Mouse (Mus musculus) embryonic facial prominence, embryonic 15.5 days (tissue): ENCODE measurements around the gene Mast4. TPM values are rescaled to one million over a fixed set of nuclear protein-coding genes. Genes with fewer than 3 reads are reported as not detected.
A peak's percentile ranks its signal among the peaks of the same experiment; 100 is the strongest.

Experiments
- ATAC-seq: fragments of 200-750 bp; cut with Nextera tagmentation; 2 replicates; pipeline ENCODE4 v1.8.0; 2017; ENCODE audit warnings: low read depth, moderate TSS enrichment; ENCODE audit not compliant: insufficient number of reproducible peaks, low FRiP score, low TSS enrichment
- H3K27ac ChIP-seq: fragments of 300-500 bp; sonication (generic); replicated peaks from 2 replicates; pipeline ENCODE4 v1.5.1; 2015; ENCODE audit warnings: mild to moderate bottlenecking, inconsistent platforms
- H3K27me3 ChIP-seq: fragments of 300-500 bp; sonication (generic); 2 replicates; pipeline ENCODE4 v1.6.1; 2015; ENCODE audit warnings: inconsistent platforms
- H3K36me3 ChIP-seq: fragments of 300-500 bp; sonication (generic); 2 replicates; pipeline ENCODE4 v1.6.1; 2015; ENCODE audit warnings: mild to moderate bottlenecking, inconsistent platforms
- H3K4me1 ChIP-seq: fragments of 300-500 bp; sonication (generic); 2 replicates; pipeline ENCODE4 v1.6.1; 2015; ENCODE audit warnings: inconsistent platforms
- H3K4me2 ChIP-seq: fragments of 300-500 bp; sonication (generic); replicated peaks from 2 replicates; pipeline ENCODE4 v1.6.1; 2015; ENCODE audit warnings: mild to moderate bottlenecking, inconsistent platforms
- H3K4me3 ChIP-seq: fragments of 300-500 bp; sonication (generic); replicated peaks from 2 replicates; pipeline ENCODE4 v1.5.1; 2015; ENCODE audit warnings: mild to moderate bottlenecking, inconsistent platforms
- H3K9ac ChIP-seq: fragments of 300-500 bp; sonication (generic); 2 replicates; pipeline ENCODE4 v1.6.1; 2015; ENCODE audit warnings: inconsistent platforms
- H3K9me3 ChIP-seq: fragments of 300-500 bp; sonication (generic); replicated peaks from 2 replicates; pipeline ENCODE4 v1.6.1; 2016; ENCODE audit warnings: inconsistent platforms
- WGBS: fragments of 180-500 bp; shearing (Covaris S2); methylation state at CpG from one replicate; pipeline ENCODE4 v1.1.7; 2015; 5-methylcytosine and 5-hydroxymethylcytosine counted together
- polyA plus RNA-seq: library from polyadenylated mRNA; unstranded; fragments of >200 nt; fragmentation: Nextera tagmentation; extraction: Ambion mirVana; gene quantifications from 2 replicates; pipeline ENCODE4 v1.2.1, GENCODE M21; 2015

Gene Mast4
- polyA plus RNA-seq, 1 experiment from 2014 or later, result 30.2 TPM

DNA sequence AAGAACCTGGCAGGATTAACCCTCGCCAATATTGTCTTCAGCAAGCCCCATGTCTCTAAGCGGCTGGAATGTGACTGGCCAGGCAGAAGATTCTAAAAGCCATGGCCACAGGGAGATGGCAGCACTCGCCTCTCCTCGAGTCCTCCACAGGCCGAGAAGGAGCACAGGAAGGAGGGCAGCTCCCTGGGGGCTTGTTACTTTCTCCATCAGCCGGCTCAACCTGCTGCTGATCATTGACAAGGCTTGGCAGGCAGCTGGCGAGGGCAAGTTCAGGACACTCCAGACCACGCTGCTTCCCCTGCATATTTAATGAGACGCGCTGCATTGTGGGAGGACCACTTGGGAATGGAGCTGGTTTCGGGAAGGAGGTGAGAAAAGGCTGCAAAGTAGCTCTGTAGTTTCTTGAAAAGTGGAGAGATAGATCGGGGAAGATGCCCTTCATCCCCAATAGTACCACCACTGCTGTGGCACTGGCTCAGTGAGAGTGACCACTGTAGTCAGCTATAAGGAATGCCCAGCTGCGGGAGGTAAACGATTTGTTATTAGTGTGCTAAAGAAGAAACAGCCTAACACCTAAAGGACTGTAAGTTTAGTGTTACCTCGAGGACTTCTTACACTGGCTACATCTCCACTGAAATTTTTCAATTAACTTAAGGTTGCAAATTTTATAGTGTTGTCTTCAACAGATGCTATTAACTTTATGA lies 523.0 kb downstream of the Mast4 start:
- Histone ChIP-seq H3K36me3 (no peaks in the 10 kb centered on the region), H3K27ac (no peak overlapping the region), H3K4me2 (peak overlapping the region; percentile 42), H3K9me3 (no peaks in the 10 kb centered on the region), H3K4me1 (peaks cover 14% of the 10 kb centered on the region), H3K9ac (no peak overlapping the region), H3K4me3 (peak overlapping the region; percentile 21), H3K27me3 (no peaks in the 10 kb centered on the region)
- no peak for ATAC-seq
- 20% methylated on average over 15 of the region's 15 CpGs for WGBS

DNA sequence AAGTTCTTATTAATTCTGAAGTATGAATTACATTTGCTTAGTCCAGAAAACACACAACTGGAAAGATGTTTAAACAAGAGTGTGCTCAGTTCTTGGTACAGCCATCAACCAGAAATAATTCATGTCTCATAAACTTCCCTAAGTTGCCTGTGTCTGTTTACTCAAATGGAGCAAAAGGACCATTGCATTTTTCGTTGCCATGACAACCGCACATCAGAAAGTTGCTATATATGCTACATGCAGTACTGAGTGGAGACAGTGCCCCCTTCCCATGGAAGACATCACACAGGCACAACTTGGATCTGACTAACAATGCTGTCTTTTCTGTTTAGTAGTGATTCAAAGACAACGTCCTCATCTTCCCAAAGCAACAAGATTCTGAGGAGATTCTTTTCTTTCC lies 527.6 kb downstream of the Mast4 start:
- Histone ChIP-seq H3K9ac (no peak overlapping the region), H3K36me3 (no peaks in the 10 kb centered on the region), H3K4me1 (peaks cover 8% of the 10 kb centered on the region), H3K9me3 (no peaks in the 10 kb centered on the region), H3K27me3 (no peaks in the 10 kb centered on the region), H3K27ac (no peak overlapping the region), H3K4me3 (no peak overlapping the region), H3K4me2 (no peak overlapping the region)
- ATAC-seq, result no peak
- 85% methylated on average over 3 of the region's 3 CpGs for WGBS

DNA sequence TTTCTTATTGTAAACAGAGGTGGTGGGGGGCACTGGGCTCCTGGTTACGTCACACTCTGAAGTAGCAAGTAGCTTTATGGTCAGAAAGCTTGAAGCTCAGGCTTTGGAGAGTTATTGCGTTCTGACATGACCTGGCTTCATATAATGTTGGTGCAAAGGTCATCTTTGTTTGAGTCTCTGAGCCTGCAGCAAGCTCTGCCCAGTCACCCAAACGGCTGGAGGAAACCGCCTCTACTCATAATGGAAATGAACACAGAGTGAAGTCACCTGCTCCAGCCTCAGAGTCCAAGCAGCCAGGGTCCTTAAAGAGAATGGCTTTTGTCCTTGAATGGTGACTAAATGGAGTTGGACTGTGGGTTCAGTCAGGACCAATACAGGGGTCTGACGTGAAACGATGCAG lies 529.1 kb downstream of the Mast4 start:
- 82% methylated on average over 6 of the region's 6 CpGs for WGBS

DNA sequence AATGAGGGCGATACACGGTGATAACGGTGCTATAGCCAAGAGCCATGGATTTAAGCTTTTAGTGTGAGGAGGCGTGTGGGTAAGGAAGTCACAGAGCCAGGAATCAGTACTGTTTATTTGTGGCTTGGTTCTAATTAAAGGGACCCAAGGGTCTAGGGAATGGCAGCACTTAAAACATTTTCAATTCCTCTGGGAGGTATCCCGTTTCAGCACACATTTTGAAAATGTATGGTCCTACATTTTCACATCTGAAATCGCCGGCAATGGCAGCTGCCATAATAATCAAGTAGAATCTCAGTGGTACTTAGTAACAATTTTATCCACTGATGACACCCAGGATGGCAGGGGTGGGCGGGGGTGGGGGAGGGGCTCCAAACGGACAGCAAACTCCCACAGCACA lies 531.1 kb downstream of the Mast4 start:
- no peaks in the 10 kb centered on the region for H3K4me1 ChIP-seq
- 61% methylated on average over 9 of the region's 9 CpGs for WGBS
- no peak overlapping the region for H3K4me2 ChIP-seq
- H3K9me3 ChIP-seq, result no peaks in the 10 kb centered on the region
- H3K27ac ChIP-seq, result no peak overlapping the region
- no peaks in the 10 kb centered on the region for H3K27me3 ChIP-seq
- H3K4me3 ChIP-seq, result no peak overlapping the region
- no peak for ATAC-seq
- no peak overlapping the region for H3K9ac ChIP-seq
- no peaks in the 10 kb centered on the region for H3K36me3 ChIP-seq

More for the DNA sequence above, 529.1 kb downstream of the Mast4 start:
- Histone ChIP-seq H3K4me1 (no peaks in the 10 kb centered on the region), H3K27ac (no peak overlapping the region), H3K9ac (no peak overlapping the region), H3K9me3 (no peaks in the 10 kb centered on the region), H3K27me3 (no peaks in the 10 kb centered on the region), H3K4me2 (no peak overlapping the region), H3K36me3 (no peaks in the 10 kb centered on the region), H3K4me3 (no peak overlapping the region)
- no peak for ATAC-seq

DNA sequence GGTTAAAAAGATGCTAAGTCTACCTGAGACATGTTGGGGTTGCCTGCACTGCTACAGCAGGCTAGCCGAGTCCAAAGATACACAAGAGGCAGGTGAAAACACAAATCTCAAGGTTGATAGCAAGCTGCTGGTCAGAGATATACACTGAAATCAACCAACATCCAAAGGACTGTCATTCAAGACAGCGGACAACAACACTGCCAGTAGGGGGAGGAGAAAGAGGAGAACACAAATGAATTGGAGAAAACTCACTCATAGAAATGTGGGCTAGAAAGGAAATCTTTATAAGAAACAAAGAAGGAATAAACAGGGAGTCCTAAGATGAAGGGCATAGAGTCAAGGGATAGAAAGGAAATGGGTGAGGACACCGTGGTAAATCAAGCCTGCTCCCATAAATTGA lies 542.1 kb downstream of the Mast4 start:
- Histone ChIP-seq H3K4me1 (peaks cover 3% of the 10 kb centered on the region; the same call in 1 of the 2 replicates), H3K36me3 (peaks cover 11% of the 10 kb centered on the region; the same call in 1 of the 2 replicates), H3K27ac (no peak overlapping the region), H3K9me3 (no peaks in the 10 kb centered on the region), H3K27me3 (no peaks in the 10 kb centered on the region), H3K4me3 (no peak overlapping the region), H3K9ac (no peak overlapping the region), H3K4me2 (no peak overlapping the region)
- 91% methylated on average over 3 of the region's 3 CpGs for WGBS
- no peak for ATAC-seq

DNA sequence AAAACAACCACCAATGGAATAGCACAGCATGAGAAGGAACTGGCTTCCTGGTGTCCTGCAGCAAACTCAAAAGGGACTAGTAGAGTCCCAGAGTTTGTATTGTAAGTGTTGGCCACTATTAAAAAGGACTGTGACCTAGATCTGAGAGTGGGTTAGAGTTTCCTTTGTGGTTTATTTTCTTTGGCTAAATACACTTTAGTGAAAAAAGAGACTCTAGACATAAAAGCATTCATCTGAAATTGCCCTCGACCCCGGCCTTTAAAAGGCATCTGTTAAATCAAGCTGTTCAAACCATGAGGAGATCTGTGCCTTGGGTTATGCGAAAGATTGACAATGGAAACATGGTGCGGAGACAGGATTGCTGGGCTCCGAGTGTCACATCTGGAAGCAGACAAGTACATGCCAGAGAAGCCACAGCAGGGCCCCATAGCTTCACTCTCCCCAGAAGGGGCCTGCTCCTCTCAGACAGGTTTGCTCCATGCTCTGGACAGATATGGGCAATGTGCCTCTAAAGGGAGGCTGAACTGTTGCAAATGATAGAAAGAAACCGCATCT lies 543.6 kb downstream of the Mast4 start:
- Histone ChIP-seq H3K9ac (no peak overlapping the region), H3K4me2 (no peak overlapping the region), H3K27ac (0 out of 2 replicates have a peak overlapping the region, but pooled peaks have one; percentile 39), H3K4me3 (no peak overlapping the region), H3K27me3 (no peaks in the 10 kb centered on the region), H3K9me3 (no peaks in the 10 kb centered on the region), H3K4me1 (peaks cover 3% of the 10 kb centered on the region; the same call in 1 of the 2 replicates), H3K36me3 (peaks cover 6% of the 10 kb centered on the region; the same call in 1 of the 2 replicates)
- 40% methylated on average over 6 of the region's 6 CpGs for WGBS
- ATAC-seq, result no peak

DNA sequence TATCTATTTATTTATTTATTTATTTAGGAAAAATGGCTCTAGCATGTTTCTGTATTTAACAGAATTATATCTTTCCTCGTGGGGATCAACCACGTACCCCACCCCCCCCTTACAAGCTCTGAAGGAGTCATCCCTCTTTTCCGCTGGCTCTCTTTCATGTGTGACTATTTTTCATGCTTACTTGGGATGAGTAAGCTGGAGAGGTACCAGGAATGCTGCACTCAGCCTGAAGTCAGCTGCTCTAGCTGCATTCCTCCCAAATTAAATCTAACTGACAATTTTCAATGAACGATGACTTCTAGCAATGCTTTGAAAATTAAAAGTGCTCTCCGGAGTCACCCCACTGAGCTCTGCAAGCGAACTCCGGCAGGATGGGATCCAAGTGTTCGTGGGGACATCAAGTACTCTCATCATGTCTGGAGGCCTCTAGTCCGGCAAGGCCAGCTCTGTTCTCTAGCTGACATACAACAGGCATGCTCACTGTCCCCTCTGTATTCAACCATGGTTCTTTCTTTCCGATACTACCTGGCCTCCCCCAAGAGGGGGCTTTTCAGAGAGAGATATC lies 547.5 kb downstream of the Mast4 start:
- Histone ChIP-seq H3K4me3 (no peak overlapping the region), H3K4me2 (no peak overlapping the region), H3K4me1 (peaks cover 3% of the 10 kb centered on the region; the same call in 1 of the 2 replicates), H3K27me3 (no peaks in the 10 kb centered on the region), H3K27ac (no peak overlapping the region), H3K36me3 (peaks cover 11% of the 10 kb centered on the region; the same call in 1 of the 2 replicates), H3K9me3 (no peaks in the 10 kb centered on the region), H3K9ac (no peak overlapping the region)
- 63% methylated on average over 10 of the region's 10 CpGs for WGBS
- no peak for ATAC-seq

DNA sequence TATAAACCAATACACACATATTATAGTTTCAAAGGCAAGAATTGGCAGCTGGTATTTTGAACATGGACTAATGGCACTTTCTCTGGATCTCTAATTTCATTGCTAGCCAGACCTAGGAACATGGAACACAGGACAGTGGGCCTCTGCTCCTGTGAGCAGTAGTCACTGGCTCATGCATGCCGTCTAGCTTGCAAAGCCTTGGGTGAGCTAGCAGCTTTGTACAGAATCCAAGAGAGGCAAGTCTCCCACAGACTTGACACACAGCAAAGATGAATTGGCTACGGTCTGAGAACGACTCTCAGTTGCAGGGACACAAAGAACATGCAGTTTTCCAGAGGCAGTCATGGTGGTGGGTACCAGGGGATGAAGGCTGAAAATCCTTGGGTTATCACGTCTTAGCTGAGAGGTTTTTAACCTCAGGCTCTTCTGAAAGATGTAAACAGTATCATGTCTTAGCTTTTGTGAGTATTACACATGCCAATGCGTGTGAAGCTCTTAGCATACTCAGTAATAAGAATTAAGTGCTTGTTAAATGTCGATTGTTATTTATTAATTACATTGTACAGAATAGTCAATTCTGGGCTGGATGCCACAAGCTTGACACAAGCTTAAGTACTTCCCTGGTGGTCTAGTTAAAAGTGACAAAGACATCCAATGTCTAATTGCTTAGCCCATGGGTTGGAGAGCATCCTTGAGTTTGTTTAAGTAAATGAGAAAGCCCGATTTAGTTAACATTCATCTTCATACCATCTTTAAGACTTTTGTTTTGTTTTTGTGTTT lies 550.6 kb downstream of the Mast4 start:
- no peaks in the 10 kb centered on the region for H3K9me3 ChIP-seq
- H3K4me1 ChIP-seq, result no peaks in the 10 kb centered on the region
- no peak overlapping the region for H3K4me3 ChIP-seq
- whole genome bisulfite sequencing, result 73% methylated on average over 7 of the region's 7 CpGs
- ATAC-seq, result no peak
- H3K27ac ChIP-seq, result no peak overlapping the region
- H3K9ac ChIP-seq, result no peak overlapping the region
- no peaks in the 10 kb centered on the region for H3K27me3 ChIP-seq
- H3K36me3 ChIP-seq, result peaks cover 11% of the 10 kb centered on the region; the same call in 1 of the 2 replicates
- H3K4me2 ChIP-seq, result no peak overlapping the region

DNA sequence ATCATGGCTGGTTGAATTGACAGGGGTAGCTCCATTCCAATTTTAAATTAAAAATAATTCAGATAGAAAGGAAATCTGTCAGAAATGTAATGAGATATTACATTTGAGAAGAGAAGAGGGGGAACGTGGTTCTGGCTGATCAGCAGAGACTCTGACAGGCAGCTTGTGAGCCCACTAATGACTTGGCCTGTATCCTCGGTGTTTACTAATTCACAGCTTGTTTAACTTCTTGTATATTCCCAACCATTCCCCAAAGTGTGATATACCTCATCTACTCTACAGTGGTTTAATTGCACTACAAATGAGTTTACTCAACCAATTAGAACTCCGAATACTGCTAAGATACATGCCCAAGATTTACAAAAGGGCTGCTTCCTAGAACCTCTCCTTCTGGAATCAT lies 555.0 kb downstream of the Mast4 start:
- Histone ChIP-seq H3K27me3 (no peaks in the 10 kb centered on the region), H3K9me3 (no peaks in the 10 kb centered on the region), H3K9ac (no peak overlapping the region), H3K36me3 (peaks cover 9% of the 10 kb centered on the region; the same call in 1 of the 2 replicates), H3K4me1 (peaks cover 5% of the 10 kb centered on the region; the same call in 1 of the 2 replicates), H3K27ac (no peak overlapping the region), H3K4me2 (no peak overlapping the region), H3K4me3 (no peak overlapping the region)
- no peak for ATAC-seq
- whole genome bisulfite sequencing, result 92% methylated on average over 3 of the region's 3 CpGs

DNA sequence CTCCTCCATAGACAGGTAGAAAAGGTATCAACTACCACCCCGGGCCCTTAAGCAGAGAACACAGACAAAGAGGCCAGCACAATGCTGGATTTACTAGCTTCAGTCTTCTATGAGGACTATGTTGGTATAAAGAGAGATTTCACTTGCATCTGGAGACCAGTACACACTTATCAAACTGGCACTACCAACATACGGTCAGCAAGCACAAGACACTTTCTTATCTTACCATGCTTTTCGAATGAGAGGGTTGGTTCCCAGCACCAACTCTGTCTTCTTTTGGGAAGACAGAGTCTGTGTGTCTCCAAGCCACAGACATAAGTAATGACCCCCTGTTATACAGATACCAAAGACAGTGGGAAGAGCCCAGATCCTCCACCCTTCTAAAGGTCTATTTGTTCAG lies 555.4 kb downstream of the Mast4 start:
- H3K9ac ChIP-seq, result no peak overlapping the region
- H3K4me2 ChIP-seq, result no peak overlapping the region
- H3K27ac ChIP-seq, result no peak overlapping the region
- ATAC-seq, result no peak
- H3K36me3 ChIP-seq, result peaks cover 9% of the 10 kb centered on the region; the same call in 1 of the 2 replicates
- no peaks in the 10 kb centered on the region for H3K27me3 ChIP-seq
- peaks cover 9% of the 10 kb centered on the region; the same call in 1 of the 2 replicates for H3K4me1 ChIP-seq
- H3K9me3 ChIP-seq, result no peaks in the 10 kb centered on the region
- H3K4me3 ChIP-seq, result no peak overlapping the region
- WGBS, result 91% methylated on average over 3 of the region's 3 CpGs

DNA sequence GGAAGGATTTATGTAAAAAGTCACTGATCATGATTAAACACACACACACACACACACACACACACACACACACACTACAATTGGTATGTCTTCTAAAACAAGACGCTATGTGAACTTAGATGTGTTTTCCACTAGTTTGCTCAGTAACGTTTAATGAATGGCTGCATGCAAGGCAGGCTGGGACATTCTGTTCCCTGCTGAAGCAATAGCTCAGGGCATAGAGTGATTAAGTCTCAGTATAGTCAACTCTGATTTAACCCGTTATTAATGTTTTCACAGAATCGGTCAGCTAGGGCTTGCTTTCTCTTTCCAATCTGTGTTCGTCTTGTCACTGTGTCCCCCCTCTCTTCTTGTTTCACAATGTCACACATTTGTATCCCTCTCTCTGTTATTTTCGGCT lies 558.8 kb downstream of the Mast4 start:
- Histone ChIP-seq H3K27ac (0 out of 2 replicates have a peak overlapping the region, but pooled peaks have one; percentile 22), H3K36me3 (0 out of 2 replicates have a peak, but pooled peaks cover 4% of the 10 kb centered on the region), H3K4me3 (no peak overlapping the region), H3K9ac (no peak overlapping the region), H3K9me3 (no peaks in the 10 kb centered on the region), H3K27me3 (no peaks in the 10 kb centered on the region), H3K4me1 (peaks cover 9% of the 10 kb centered on the region; the same call in 1 of the 2 replicates), H3K4me2 (no peak overlapping the region)
- ATAC-seq, result no peak
- 78% methylated on average over 6 of the region's 6 CpGs for WGBS
